In genomic region chr7:99821953-99822352, GRCm38 (mm10) we compare ENCODE assay signal across 31 mouse cellular contexts. TPM values are rescaled to one million over a fixed set of nuclear protein-coding genes. Genes with fewer than 3 reads are reported as not detected.
A peak's percentile ranks its signal among the peaks of the same experiment; 100 is the strongest.
DNase-seq lines count a peak whose midpoint lies in the region; ATAC-seq and TF ChIP-seq lines count a peak whose summit lies in the region.
"Had no signal": no experiment of that assay in that cellular context is flagged by ENCODE, and none has a peak within 500 bp of the region (broad histone marks: within the 10 kb centered on the region; RNA-seq: fewer than 3 reads in every experiment).

No protein-coding gene starts in this region.

- H3K4me2 ChIP-seq in heart, embryonic 12.5 days, result no peak overlapping the region
- peak overlapping the region; percentile 65 for H3K4me2 ChIP-seq in CH12.LX (ENCODE audit: insufficient read depth, low read depth, poor library complexity, severe bottlenecking)
- peak overlapping the region; percentile 62 for H3K4me2 ChIP-seq in liver, embryonic 15.5 days
- H3K4me2 ChIP-seq: hindbrain, embryonic 13.5 days; midbrain, embryonic 11.5 days; neural tube, embryonic 15.5 days had no signal

- no peak overlapping the region for H3K4me3 ChIP-seq in heart, embryonic 10.5 days
- no peak overlapping the region for H3K4me3 ChIP-seq in heart, embryonic 12.5 days
- peak overlapping the region; percentile 52 to 62 (median 58) for H3K4me3 ChIP-seq in CH12.LX (replicated peaks in 1 of 3; ENCODE audit: low read depth in 2 of 3, low read length in 2 of 3, poor library complexity in 1 of 3)
- peak overlapping the region; percentile 22 for H3K4me3 ChIP-seq in liver, embryonic 15.5 days (replicated peaks)
- H3K4me3 ChIP-seq: forebrain, embryonic 10.5 days; hindbrain, embryonic 13.5 days; neural tube, embryonic 15.5 days had no signal

- H3K4me1 ChIP-seq in heart, embryonic 10.5 days, result peaks cover 37% of the 10 kb centered on the region
- peaks cover 53% of the 10 kb centered on the region for H3K4me1 ChIP-seq in heart, embryonic 12.5 days (replicated peaks)
- peaks cover 13 to 44% of the 10 kb centered on the region in 2 experiments for H3K4me1 ChIP-seq in CH12.LX (ENCODE audit: control insufficient read depth in 1 of 2, insufficient read depth in 2 of 2)
- peaks cover 61% of the 10 kb centered on the region for H3K4me1 ChIP-seq in liver, embryonic 15.5 days (replicated peaks)
- H3K4me1 ChIP-seq: hindbrain, embryonic 13.5 days; neural tube, embryonic 15.5 days had no signal

- no peak for TF ChIP-seq EP300 in CH12.LX (IDR thresholded peaks at IDR 0.05; ENCODE audit: low read length)

- dilution Hi-C loops in CH12.LX (cut with MboI; ENCODE audit: extremely low pct_ligation_motif_present, extremely low pct_unique_long_range_greater_than_20kb, low sequenced_read_pairs), result no loop called here

- H3K36me3 ChIP-seq in heart, embryonic 10.5 days, result peaks cover 7% of the 10 kb centered on the region; the same call in 1 of the 2 replicates
- peaks cover 6% of the 10 kb centered on the region; the same call in 1 of the 2 replicates for H3K36me3 ChIP-seq in heart, embryonic 12.5 days
- H3K36me3 ChIP-seq in CH12.LX (replicated peaks in 1 of 2; ENCODE audit: control insufficient read depth in 1 of 2, insufficient read depth in 1 of 2, low read length in 1 of 2), result peaks cover 8% of the 10 kb centered on the region in 2 experiments
- peaks cover 29% of the 10 kb centered on the region for H3K36me3 ChIP-seq in liver, embryonic 15.5 days (replicated peaks)
- H3K36me3 ChIP-seq: forebrain, embryonic 10.5 days; hindbrain, embryonic 13.5 days; neural tube, embryonic 15.5 days had no signal

- H3K9ac ChIP-seq in heart, embryonic 12.5 days, result no peak overlapping the region
- peak overlapping the region; percentile 63 for H3K9ac ChIP-seq in CH12.LX (ENCODE audit: insufficient read depth, low read depth)
- peak overlapping the region; percentile 57; the same call in 1 of the 2 replicates for H3K9ac ChIP-seq in liver, embryonic 15.5 days
- H3K9ac ChIP-seq: forebrain, postnatal 0 days; hindbrain, embryonic 13.5 days; neural tube, embryonic 15.5 days had no signal

- DNase-seq in heart, embryonic 10.5 days (ENCODE audit: low spot score), result no peak
- DNase-seq in CH12.LX (ENCODE audit: extremely low read depth), result no peak
- DNase-seq in kidney, adult 8-10 months, result no peak
- DNase-seq in left cerebral cortex, adult 8-10 months (ENCODE audit: low spot score in 2 of 2), result no peak
- no peak for DNase-seq in cerebellum, adult 11-12 months
- DNase-seq: cerebellum, adult 2 months; forebrain, postnatal 0 days; gastrocnemius, postnatal 14 days; heart, adult 18-20 months; heart, postnatal 36 days; kidney, adult 18-20 months; layer of hippocampus, adult 9-11 months; lung, adult 18-20 months; lung, postnatal 10 days; right cerebral cortex, adult 18-20 months had no signal

- H3K79me2 ChIP-seq in CH12.LX (replicated peaks; ENCODE audit: control insufficient read depth, extremely low read depth, insufficient read depth, poor library complexity, severe bottlenecking), result peaks cover 13% of the 10 kb centered on the region

- ATAC-seq in heart, embryonic 12.5 days (ENCODE audit: insufficient number of reproducible peaks, low FRiP score), result no peak
- ATAC-seq in erythroid progenitor cell, adult 5-6 weeks (replicated peaks; ENCODE audit: low FRiP score, poor library complexity, severe bottlenecking), result peak; percentile 64
- peak; percentile 63 for ATAC-seq in liver, embryonic 15.5 days (ENCODE audit: insufficient read depth)
- ATAC-seq: forebrain, postnatal 0 days; Patski had no signal

- TF ChIP-seq RAD21 in CH12.LX (IDR thresholded peaks at IDR 0.05; ENCODE audit: low read depth, low read length), result no peak

- no peaks in the 10 kb centered on the region for H3K9me3 ChIP-seq in heart, embryonic 10.5 days
- H3K9me3 ChIP-seq in heart, embryonic 12.5 days (replicated peaks), result no peaks in the 10 kb centered on the region
- no peaks in the 10 kb centered on the region for H3K9me3 ChIP-seq in CH12.LX (replicated peaks; ENCODE audit: low read length)
- no peaks in the 10 kb centered on the region for H3K9me3 ChIP-seq in liver, embryonic 15.5 days (replicated peaks)
- H3K9me3 ChIP-seq: forebrain, embryonic 10.5 days; hindbrain, embryonic 13.5 days; neural tube, embryonic 15.5 days had no signal

- peak overlapping the region; percentile 57; the same call in 1 of the 2 replicates for H3K27ac ChIP-seq in heart, embryonic 10.5 days
- no peak overlapping the region for H3K27ac ChIP-seq in heart, embryonic 12.5 days (ENCODE audit: poor library complexity, severe bottlenecking)
- no peak overlapping the region for H3K27ac ChIP-seq in CH12.LX (ENCODE audit: insufficient read depth, low read depth)
- peak overlapping the region; percentile 87 for H3K27ac ChIP-seq in liver, embryonic 15.5 days (replicated peaks)
- H3K27ac ChIP-seq: forebrain, embryonic 10.5 days; hindbrain, embryonic 13.5 days; kidney, postnatal 0 days; neural tube, embryonic 15.5 days had no signal

- TF ChIP-seq POLR2A in CH12.LX (IDR thresholded peaks at IDR 0.05; ENCODE audit: low read depth, low read length), result no peak

- H3K27me3 ChIP-seq in heart, embryonic 10.5 days (ENCODE audit: insufficient read depth, poor library complexity, severe bottlenecking), result no peaks in the 10 kb centered on the region
- no peaks in the 10 kb centered on the region for H3K27me3 ChIP-seq in heart, embryonic 12.5 days (replicated peaks)
- no peaks in the 10 kb centered on the region for H3K27me3 ChIP-seq in CH12.LX (replicated peaks)
- H3K27me3 ChIP-seq in liver, embryonic 15.5 days, result no peaks in the 10 kb centered on the region
- H3K27me3 ChIP-seq: hindbrain, embryonic 13.5 days; neural tube, embryonic 15.5 days; Patski had no signal

- 53% methylated on average over 2 of the region's 2 CpGs for WGBS in heart, embryonic 10.5 days
- 62% methylated on average over 2 of the region's 2 CpGs for WGBS in heart, embryonic 12.5 days
- 51% methylated on average over 2 of the region's 2 CpGs for WGBS in liver, embryonic 15.5 days (ENCODE audit: insufficient replicate concordance)

- in situ Hi-C loops in CH12.LX (cut with MboI; ENCODE audit: low pct_ligation_motif_present, low pct_unique_long_range_greater_than_20kb, low sequenced_read_pairs), result no loop called here

- no peak for TF ChIP-seq CTCF in CH12.LX (conservative IDR thresholded peaks at IDR 0.05 in 1 of 2, IDR thresholded peaks at IDR 0.05 in 1 of 2; ENCODE audit: low read depth in 2 of 2, low read length in 2 of 2)

TF ChIP-seq in CH12.LX, 34 proteins besides CTCF, POLR2A, EP300 and RAD21 (continues in another document):
- no peak for TF ChIP-seq ZKSCAN1 (IDR thresholded peaks at IDR 0.05; ENCODE audit: borderline replicate concordance, low read depth, low read length)
- TF ChIP-seq SIN3A (IDR thresholded peaks at IDR 0.05; ENCODE audit: low read length), result no peak
- no peak for TF ChIP-seq SMC3 (IDR thresholded peaks at IDR 0.05; ENCODE audit: low read depth, low read length)
- TF ChIP-seq MXI1 (IDR thresholded peaks at IDR 0.05; ENCODE audit: low read depth, low read length), result no peak

RNA-seq across cellular contexts. Expression of gene Neu3, which starts 6.3 kb away (rescaled TPM):
- polyA plus RNA-seq in heart, embryonic 10.5 days (2016; fragmentation: Nextera tagmentation; extraction: Ambion mirVana), result 3.1 and 3.3 TPM in 2 replicates
- 2.6 and 3.4 TPM in 2 replicates for polyA plus RNA-seq in heart, embryonic 12.5 days (2016; fragmentation: Nextera tagmentation; extraction: Ambion mirVana)
- total RNA-seq in CH12.LX (2012; rRNA removed), result 8.5 and 9.1 TPM in 2 replicates
- 8.9 and 11.0 TPM in 2 replicates for total RNA-seq in CH12.LX (2014; rRNA removed)
- polyA plus RNA-seq in CH12.LX (2012; ENCODE audit: insufficient read length, low read depth), result 11.2 and 11.5 TPM in 2 replicates
- 17.3 and 21.0 TPM in 2 replicates for total RNA-seq in erythroid progenitor cell, adult 5-6 weeks (2015; ENCODE audit: low replicate concordance)
- total RNA-seq in erythroid progenitor cell, adult 5-6 weeks (2017; ENCODE audit: low replicate concordance), result 22.8 and 23.1 TPM in 2 replicates
- 4.9 and 5.4 TPM in 2 replicates for polyA plus RNA-seq in liver, embryonic 15.5 days (2015; fragmentation: Nextera tagmentation; extraction: Ambion mirVana)
- total RNA-seq in left cerebral cortex, adult 8-10 months (2022), result 1 to 10 TPM; 2.9 to 5.0 (median 4.2) TPM

RNA-seq across cellular contexts. Expression of gene Xrra1, which starts 37.0 kb away (rescaled TPM):
- polyA plus RNA-seq in heart, embryonic 10.5 days (2016; fragmentation: Nextera tagmentation; extraction: Ambion mirVana), result 0.24 and 0.31 TPM in 2 replicates
- 0.26 and 0.37 TPM in 2 replicates for polyA plus RNA-seq in heart, embryonic 12.5 days (2016; fragmentation: Nextera tagmentation; extraction: Ambion mirVana)
- total RNA-seq in CH12.LX (2012; rRNA removed), result 0.25 and 0.59 TPM in 2 replicates
- total RNA-seq in CH12.LX (2014; rRNA removed), result 0.17 and 0.39 TPM in 2 replicates
- 0.49 and 0.65 TPM in 2 replicates for polyA plus RNA-seq in CH12.LX (2012; ENCODE audit: insufficient read length, low read depth)
- not detected in 2 replicates for total RNA-seq in erythroid progenitor cell, adult 5-6 weeks (2015; ENCODE audit: low replicate concordance)
- total RNA-seq in erythroid progenitor cell, adult 5-6 weeks (2017; ENCODE audit: low replicate concordance), result 0.90 TPM in 1 of 2 replicates, not detected in the other
- not detected in 2 replicates for polyA plus RNA-seq in liver, embryonic 15.5 days (2015; fragmentation: Nextera tagmentation; extraction: Ambion mirVana)
- 1 to 10 TPM; 1.2 to 2.2 (median 1.4) TPM for total RNA-seq in left cerebral cortex, adult 8-10 months (2022)
- total RNA-seq: heart, postnatal 36 days had no signal

RNA-seq across cellular contexts. Expression of gene Spcs2, which starts 41.3 kb away (rescaled TPM):
- polyA plus RNA-seq in heart, embryonic 10.5 days (2016; fragmentation: Nextera tagmentation; extraction: Ambion mirVana), result 241 and 302 TPM in 2 replicates
- polyA plus RNA-seq in heart, embryonic 12.5 days (2016; fragmentation: Nextera tagmentation; extraction: Ambion mirVana), result 218 and 220 TPM in 2 replicates
- total RNA-seq in CH12.LX (2012; rRNA removed), result 203 and 247 TPM in 2 replicates
- total RNA-seq in CH12.LX (2014; rRNA removed), result 268 and 272 TPM in 2 replicates
- polyA plus RNA-seq in CH12.LX (2012; ENCODE audit: insufficient read length, low read depth), result 232 and 242 TPM in 2 replicates
- 94.1 and 169 TPM in 2 replicates for total RNA-seq in erythroid progenitor cell, adult 5-6 weeks (2015; ENCODE audit: low replicate concordance)
- 101 and 153 TPM in 2 replicates for total RNA-seq in erythroid progenitor cell, adult 5-6 weeks (2017; ENCODE audit: low replicate concordance)
- polyA plus RNA-seq in liver, embryonic 15.5 days (2015; fragmentation: Nextera tagmentation; extraction: Ambion mirVana), result 169 and 193 TPM in 2 replicates
- 10 to 100 TPM; 93.8 to 95.8 (median 95.0) TPM for total RNA-seq in left cerebral cortex, adult 8-10 months (2022)

RNA-seq across cellular contexts. Expression of gene Olfr521, which starts 58.6 kb away (rescaled TPM):
- not detected in 2 replicates for polyA plus RNA-seq in heart, embryonic 10.5 days (2016; fragmentation: Nextera tagmentation; extraction: Ambion mirVana)
- polyA plus RNA-seq in heart, embryonic 12.5 days (2016; fragmentation: Nextera tagmentation; extraction: Ambion mirVana), result not detected in 2 replicates
- total RNA-seq in CH12.LX (2012; rRNA removed), result not detected in 2 replicates
- total RNA-seq in CH12.LX (2014; rRNA removed), result not detected in 2 replicates
- polyA plus RNA-seq in CH12.LX (2012; ENCODE audit: insufficient read length, low read depth), result not detected in 2 replicates
- not detected in 2 replicates for total RNA-seq in erythroid progenitor cell, adult 5-6 weeks (2015; ENCODE audit: low replicate concordance)
- total RNA-seq in erythroid progenitor cell, adult 5-6 weeks (2017; ENCODE audit: low replicate concordance), result not detected in 2 replicates
- not detected in 2 replicates for polyA plus RNA-seq in liver, embryonic 15.5 days (2015; fragmentation: Nextera tagmentation; extraction: Ambion mirVana)
- total RNA-seq in left cerebral cortex, adult 8-10 months (2022), result not detected
- total RNA-seq: adrenal gland, adult 18-20 months; ES-E14; forebrain, postnatal 0 days; gastrocnemius, postnatal 14 days; heart, adult 18-20 months; heart, postnatal 36 days; megakaryocyte progenitor cell, adult 5-6 weeks had no signal
- polyA plus RNA-seq: cerebellum, adult 2 months; embryonic facial prominence, embryonic 14.5 days; forebrain, embryonic 10.5 days; forebrain, postnatal 0 days; hindbrain, embryonic 13.5 days; kidney, postnatal 0 days; large intestine, adult 2 months; limb, embryonic 11.5 days; midbrain, embryonic 11.5 days; neural tube, embryonic 15.5 days; Patski; stomach, embryonic 16.5 days had no signal

Comparison
In these comparisons a context has a peak if more than half of its experiments do, and no peak if none do; other contexts are left out.
1. H3K27ac ChIP-seq: peak in heart, embryonic 10.5 days (single experiment) and liver, embryonic 15.5 days (single experiment); none in heart, embryonic 12.5 days (single experiment) and CH12.LX (single experiment).
2. H3K4me3 ChIP-seq: peak in CH12.LX (3 of 3) and liver, embryonic 15.5 days (single experiment); none in heart, embryonic 10.5 days (single experiment) and heart, embryonic 12.5 days (single experiment).